Mouse (Mus musculus) hindbrain, embryonic 15.5 days (tissue): ENCODE results near the gene Maml3. TPM values are rescaled to one million over a fixed set of nuclear protein-coding genes. Genes with fewer than 3 reads are reported as not detected.
A peak's percentile ranks its signal among the peaks of the same experiment; 100 is the strongest.

ENCODE experiments used
- ATAC-seq: fragments of 200-750 bp; cut with Nextera tagmentation; 2 replicates; pipeline ENCODE4 v1.8.0; 2017; ENCODE audit warnings: low read depth, moderate number of reproducible peaks, moderate TSS enrichment; ENCODE audit not compliant: low FRiP score
- H3K27ac ChIP-seq: fragments of 300-500 bp; sonication (generic); replicated peaks from 2 replicates; pipeline ENCODE4 v1.5.1; 2015; ENCODE audit warnings: mild to moderate bottlenecking, inconsistent platforms
- H3K27me3 ChIP-seq: fragments of 300-500 bp; sonication (generic); 2 replicates; pipeline ENCODE4 v1.6.1; 2015; ENCODE audit warnings: control low read depth, inconsistent platforms
- H3K36me3 ChIP-seq: fragments of 300-500 bp; sonication (generic); 2 replicates; pipeline ENCODE4 v1.6.1; 2015; ENCODE audit warnings: control low read depth, inconsistent platforms
- H3K4me1 ChIP-seq: fragments of 300-500 bp; sonication (generic); replicated peaks from 2 replicates; pipeline ENCODE4 v1.6.1; 2015; ENCODE audit warnings: control low read depth, inconsistent platforms
- H3K4me2 ChIP-seq: fragments of 300-500 bp; sonication (generic); 2 replicates; pipeline ENCODE4 v1.6.1; 2015; ENCODE audit warnings: moderate library complexity, mild to moderate bottlenecking, inconsistent platforms
- H3K4me3 ChIP-seq: fragments of 300-500 bp; sonication (generic); 2 replicates; pipeline ENCODE4 v1.5.1; 2015; ENCODE audit warnings: mild to moderate bottlenecking, inconsistent platforms
- H3K9ac ChIP-seq: fragments of 300-500 bp; sonication (generic); 2 replicates; pipeline ENCODE4 v1.6.1; 2015; ENCODE audit warnings: inconsistent platforms
- H3K9me3 ChIP-seq: fragments of 300-500 bp; sonication (generic); 2 replicates; pipeline ENCODE4 v1.6.1; 2016; ENCODE audit warnings: control low read depth, inconsistent platforms
- WGBS: fragments of 180-500 bp; shearing (Covaris S2); methylation state at CpG from one replicate; pipeline ENCODE4 v1.1.7; 2015; 5-methylcytosine and 5-hydroxymethylcytosine counted together
- polyA plus RNA-seq: library from polyadenylated mRNA; unstranded; fragments of >200 nt; fragmentation: Nextera tagmentation; extraction: Ambion mirVana; gene quantifications from 2 replicates; pipeline ENCODE4 v1.2.1, GENCODE M21; 2015

The Maml3 gene
- polyA plus RNA-seq, 1 experiment from 2014 or later: 7.8 TPM

DNA sequence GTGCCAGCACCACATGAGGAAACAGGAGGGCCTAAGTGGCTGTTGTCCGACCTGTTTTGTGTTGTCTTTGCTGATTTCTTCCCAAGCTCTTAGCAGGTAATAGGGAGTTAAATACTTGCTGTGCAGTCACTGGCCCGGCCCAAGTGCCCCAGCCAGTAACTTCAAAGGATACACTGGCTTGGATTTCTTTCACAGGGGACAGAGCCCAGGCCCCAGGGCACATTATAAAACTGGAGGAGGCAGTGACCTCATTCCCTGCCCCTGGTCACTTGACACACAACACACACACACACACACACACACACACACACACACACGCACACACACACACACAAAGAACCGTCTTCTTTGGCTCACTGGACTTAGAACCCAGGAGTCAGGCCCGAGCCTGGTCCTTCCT is 67.6 kb downstream of the Maml3 start:
- Histone ChIP-seq H3K36me3 (no peaks in the 10 kb centered on the region), H3K9ac (no peak overlapping the region), H3K4me3 (no peak overlapping the region), H3K27ac (no peak overlapping the region), H3K9me3 (no peaks in the 10 kb centered on the region), H3K4me1 (peaks cover 8% of the 10 kb centered on the region), H3K4me2 (no peak overlapping the region), H3K27me3 (no peaks in the 10 kb centered on the region)
- ATAC-seq: no peak
- WGBS: 59% methylated on average over 5 of the region's 5 CpGs

DNA sequence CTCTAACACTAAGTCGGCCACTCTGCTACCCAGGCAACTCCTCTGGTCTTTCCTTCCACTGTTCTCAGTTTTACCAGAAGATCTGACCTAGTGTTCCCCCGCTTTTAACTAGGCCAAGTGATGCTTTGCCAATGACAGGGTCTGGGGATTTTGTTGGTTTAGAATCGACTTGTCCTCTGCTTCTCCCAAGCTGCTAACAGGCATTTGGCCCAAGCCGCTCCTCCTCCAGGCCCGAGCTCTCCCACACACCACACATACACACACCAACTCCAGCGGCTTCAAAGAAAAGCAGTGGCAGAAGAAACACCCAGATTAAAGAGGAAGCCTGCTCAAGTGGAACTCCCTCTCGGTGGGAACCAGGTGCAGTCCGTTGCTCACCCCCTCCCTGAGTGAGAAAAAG is 69.5 kb downstream of the Maml3 start:
- Histone ChIP-seq H3K27ac (no peak overlapping the region), H3K9me3 (no peaks in the 10 kb centered on the region), H3K36me3 (no peaks in the 10 kb centered on the region), H3K9ac (no peak overlapping the region), H3K27me3 (no peaks in the 10 kb centered on the region), H3K4me3 (no peak overlapping the region), H3K4me2 (no peak overlapping the region), H3K4me1 (peaks cover 12% of the 10 kb centered on the region)
- WGBS: 44% methylated on average over 8 of the region's 8 CpGs
- ATAC-seq: no peak

DNA sequence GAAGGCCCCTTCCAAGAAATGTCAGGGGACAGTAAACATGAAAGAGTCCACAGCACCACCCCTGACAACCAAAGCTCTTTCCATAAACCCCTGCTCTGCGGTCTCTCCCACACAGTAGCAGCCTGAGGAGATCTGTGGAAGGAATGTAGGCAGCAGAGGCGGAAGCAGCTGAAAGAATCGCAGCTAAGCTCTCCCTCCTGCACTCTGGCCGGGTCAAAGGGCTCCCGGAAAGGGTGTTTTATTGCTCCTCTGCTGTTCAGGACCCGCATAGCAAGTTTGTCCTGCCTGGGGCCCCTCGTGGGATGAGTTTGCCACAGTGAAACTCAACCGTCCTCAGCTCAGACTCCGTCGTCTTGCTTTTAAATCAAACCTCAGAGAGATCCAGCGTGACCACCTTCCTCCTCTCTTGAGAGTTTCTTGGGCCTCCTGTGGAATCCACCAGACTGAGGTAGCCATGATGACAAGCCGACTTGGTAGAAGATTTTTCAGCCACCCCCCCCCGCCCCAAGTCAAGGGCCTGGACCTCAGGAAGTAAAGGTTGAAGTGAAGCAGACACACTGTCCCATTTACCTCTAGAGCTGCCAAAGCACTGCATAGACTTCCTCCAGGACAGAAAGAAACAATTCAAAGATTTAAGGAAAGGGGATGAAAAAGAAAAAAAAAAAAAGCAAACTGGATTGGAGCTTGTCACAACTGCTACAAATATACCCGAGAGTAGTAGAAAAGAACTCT is 70.9 kb downstream of the Maml3 start:
- H3K27ac ChIP-seq: no peak overlapping the region
- H3K9ac ChIP-seq: no peak overlapping the region
- no peaks in the 10 kb centered on the region for H3K36me3 ChIP-seq
- H3K27me3 ChIP-seq: no peaks in the 10 kb centered on the region
- ATAC-seq: no peak
- H3K4me2 ChIP-seq: no peak overlapping the region
- H3K9me3 ChIP-seq: no peaks in the 10 kb centered on the region
- no peak overlapping the region for H3K4me3 ChIP-seq
- WGBS: 39% methylated on average over 14 of the region's 14 CpGs
- H3K4me1 ChIP-seq: peaks cover 24% of the 10 kb centered on the region

DNA sequence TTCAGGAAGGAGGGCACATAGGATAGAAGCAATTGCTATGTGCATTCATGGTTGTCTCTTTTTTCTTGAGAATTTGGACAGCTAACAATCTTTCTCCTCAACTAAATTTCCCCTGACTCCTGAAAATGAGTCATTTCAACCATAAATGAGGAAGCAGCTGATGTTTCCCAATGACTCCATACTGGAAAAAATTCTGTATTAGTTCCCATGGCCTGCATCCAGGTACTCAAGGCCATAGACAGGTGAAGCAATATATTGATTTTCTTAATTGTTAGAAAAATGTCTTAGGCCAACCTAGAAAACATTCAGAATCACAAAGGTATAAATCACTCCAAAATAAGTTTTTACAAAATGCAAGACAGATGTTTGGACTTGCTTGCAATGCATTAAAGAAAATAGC is 73.5 kb downstream of the Maml3 start:
- Histone ChIP-seq H3K9me3 (no peaks in the 10 kb centered on the region), H3K4me3 (no peak overlapping the region), H3K9ac (no peak overlapping the region), H3K36me3 (no peaks in the 10 kb centered on the region), H3K4me2 (no peak overlapping the region), H3K27me3 (no peaks in the 10 kb centered on the region), H3K4me1 (peaks cover 24% of the 10 kb centered on the region), H3K27ac (no peak overlapping the region)
- no peak for ATAC-seq

DNA sequence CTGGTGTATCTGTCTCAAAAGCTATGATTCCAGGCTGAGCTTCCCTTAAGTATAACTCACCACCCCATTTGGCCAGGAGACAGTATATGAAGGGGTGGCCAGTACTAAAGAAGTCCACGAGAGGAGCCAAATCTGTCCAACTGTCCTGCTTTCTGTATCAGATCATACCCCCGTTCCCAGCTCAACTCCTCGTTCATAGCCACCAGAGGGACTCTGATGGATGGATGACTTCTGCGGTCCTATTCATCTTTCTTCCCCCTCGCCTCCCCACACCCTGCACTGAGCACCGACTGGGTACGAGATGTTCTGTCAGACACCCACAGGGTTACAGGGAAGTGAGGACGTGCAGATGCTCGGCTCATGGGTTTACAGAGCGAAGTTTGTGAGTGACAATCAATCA is 74.8 kb downstream of the Maml3 start:
- Histone ChIP-seq H3K4me3 (no peak overlapping the region), H3K36me3 (no peaks in the 10 kb centered on the region), H3K27ac (no peak overlapping the region; the same call in 1 of the 2 replicates), H3K4me1 (peaks cover 28% of the 10 kb centered on the region), H3K9me3 (no peaks in the 10 kb centered on the region), H3K4me2 (peak overlapping the region; percentile 19), H3K9ac (no peak overlapping the region), H3K27me3 (no peaks in the 10 kb centered on the region)
- peak; percentile 50; the same call in 1 of the 2 replicates for ATAC-seq
- 47% methylated on average over 10 of the region's 10 CpGs for WGBS

DNA sequence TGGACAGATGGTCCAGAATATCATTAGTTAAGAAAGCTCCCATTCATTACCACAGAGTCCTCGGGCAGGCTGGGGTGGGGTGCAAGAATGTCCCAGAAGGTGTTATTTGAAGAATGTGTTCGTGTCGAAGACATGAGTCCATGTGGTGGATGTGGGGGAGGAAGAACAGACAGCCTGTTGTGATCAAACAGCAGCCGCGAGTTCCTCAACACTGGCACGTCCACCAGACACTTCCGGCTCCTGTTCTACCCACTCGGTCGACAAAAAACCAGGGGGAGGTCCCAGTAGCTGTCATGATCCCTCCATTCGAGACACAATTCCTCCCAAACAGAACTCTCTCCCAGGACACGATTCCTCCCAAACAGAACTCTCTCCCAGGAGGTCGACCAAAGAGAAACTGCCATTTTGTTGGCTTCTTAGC is 75.2 kb downstream of the Maml3 start:
- no peaks in the 10 kb centered on the region for H3K27me3 ChIP-seq
- H3K27ac ChIP-seq: no peak overlapping the region; the same call in 1 of the 2 replicates
- no peaks in the 10 kb centered on the region for H3K36me3 ChIP-seq
- peaks cover 32% of the 10 kb centered on the region for H3K4me1 ChIP-seq
- ATAC-seq: no peak
- no peak overlapping the region for H3K9ac ChIP-seq
- peak overlapping the region; percentile 19 for H3K4me2 ChIP-seq
- H3K4me3 ChIP-seq: no peak overlapping the region
- no peaks in the 10 kb centered on the region for H3K9me3 ChIP-seq
- WGBS: 46% methylated on average over 12 of the region's 12 CpGs

DNA sequence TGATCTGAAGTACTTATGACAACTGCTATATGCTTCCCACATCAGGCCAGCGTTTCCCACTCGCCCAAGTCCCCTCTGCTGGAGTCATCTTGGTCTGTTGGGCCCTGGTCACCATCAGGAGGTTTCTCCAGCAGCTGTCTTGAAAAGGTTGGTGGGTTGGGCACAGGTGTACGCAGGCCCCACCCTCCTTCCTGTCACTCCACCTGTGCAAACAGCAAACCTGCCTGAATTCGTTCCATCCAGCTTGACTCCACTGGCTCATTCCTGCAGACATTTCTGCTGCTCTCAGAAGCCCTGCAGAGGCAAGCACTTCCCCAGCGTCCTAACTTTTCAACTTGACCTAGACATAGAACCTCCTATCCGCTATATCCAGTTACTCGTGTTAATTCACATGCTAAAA is 76.9 kb downstream of the Maml3 start:
- H3K36me3 ChIP-seq: no peaks in the 10 kb centered on the region

DNA sequence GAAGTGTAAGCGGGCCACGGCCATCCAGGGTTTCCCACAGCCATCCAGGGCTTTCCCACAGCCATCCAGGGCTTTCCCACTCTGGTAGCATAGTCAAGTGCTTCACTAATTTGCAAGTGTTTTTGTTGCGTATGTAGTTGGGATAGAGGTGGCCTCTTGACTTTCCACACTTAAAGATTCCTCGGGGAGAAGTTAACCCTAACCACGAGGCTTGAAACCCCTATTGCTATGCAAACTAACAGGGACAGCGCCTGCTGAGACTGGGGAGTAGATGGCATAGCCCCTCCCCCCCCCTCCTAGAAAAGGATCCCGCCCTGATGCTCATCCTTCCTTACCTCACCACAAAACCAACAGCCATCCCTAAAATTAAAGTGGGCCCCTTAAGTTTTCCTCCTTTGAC is 82.4 kb downstream of the Maml3 start:
- Histone ChIP-seq H3K4me2 (no peak overlapping the region), H3K27ac (no peak overlapping the region), H3K9ac (no peak overlapping the region), H3K4me3 (no peak overlapping the region), H3K4me1 (peaks cover 8% of the 10 kb centered on the region), H3K9me3 (no peaks in the 10 kb centered on the region), H3K36me3 (no peaks in the 10 kb centered on the region), H3K27me3 (no peaks in the 10 kb centered on the region)
- 31% methylated on average over 7 of the region's 7 CpGs for WGBS
- no peak for ATAC-seq

More for the DNA sequence above, 76.9 kb downstream of the Maml3 start:
- peaks cover 24% of the 10 kb centered on the region for H3K4me1 ChIP-seq
- WGBS: 70% methylated on average over 7 of the region's 7 CpGs
- H3K9ac ChIP-seq: no peak overlapping the region
- ATAC-seq: no peak
- no peak overlapping the region for H3K27ac ChIP-seq
- H3K4me3 ChIP-seq: no peak overlapping the region
- H3K9me3 ChIP-seq: no peaks in the 10 kb centered on the region
- no peak overlapping the region for H3K4me2 ChIP-seq
- no peaks in the 10 kb centered on the region for H3K27me3 ChIP-seq

DNA sequence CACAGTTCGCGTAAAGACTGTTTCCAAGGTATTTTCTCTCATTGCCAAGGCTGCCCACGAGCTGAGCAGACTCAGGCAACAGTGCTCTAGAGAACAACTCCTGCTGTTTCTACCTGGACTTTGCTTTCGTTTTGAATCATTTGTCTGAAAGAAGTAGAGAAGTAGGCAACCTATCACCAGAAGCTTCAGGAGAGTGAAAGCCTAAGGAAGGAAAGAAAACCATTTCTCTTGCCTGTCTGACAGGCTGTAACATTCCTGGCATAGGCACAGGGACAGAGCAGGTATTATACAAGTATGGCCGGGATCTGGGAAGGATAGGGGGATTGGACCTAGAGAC is 86.8 kb downstream of the Maml3 start:
- no peaks in the 10 kb centered on the region for H3K36me3 ChIP-seq

DNA sequence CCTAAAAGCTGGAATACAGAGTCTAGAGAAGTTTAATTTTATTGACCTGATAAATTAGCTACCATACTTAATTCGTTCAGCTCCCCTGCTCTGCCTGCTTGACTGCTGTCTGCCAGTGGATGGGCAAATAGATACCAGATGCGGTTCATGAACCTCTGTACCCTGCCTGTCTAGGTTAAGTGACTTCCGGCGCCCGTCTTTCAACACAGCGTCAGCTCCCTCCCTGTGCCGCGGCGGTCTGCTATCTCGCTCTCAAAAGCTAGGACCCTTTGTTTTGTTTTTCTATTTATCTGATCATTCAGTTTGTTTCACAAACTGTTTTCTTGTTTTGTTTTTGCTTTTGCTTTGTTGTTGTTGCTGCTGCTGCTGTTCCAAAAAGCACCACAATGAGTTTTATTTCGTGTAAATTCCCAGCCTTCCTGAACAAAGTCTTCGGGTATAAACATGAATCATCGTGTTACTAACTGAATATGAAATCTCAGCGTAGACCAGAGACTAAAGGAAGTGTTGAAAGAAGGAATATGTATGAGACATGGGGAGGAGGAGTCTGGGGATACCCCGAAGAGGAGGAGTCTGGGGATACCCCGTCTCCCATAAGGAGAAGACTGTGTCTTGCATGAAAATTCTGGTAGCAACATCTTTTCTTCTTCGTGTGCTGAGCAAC is 87.3 kb downstream of the Maml3 start:
- Histone ChIP-seq H3K27me3 (no peaks in the 10 kb centered on the region), H3K9ac (no peak overlapping the region), H3K4me3 (no peak overlapping the region), H3K4me1 (no peaks in the 10 kb centered on the region), H3K9me3 (no peaks in the 10 kb centered on the region), H3K36me3 (no peaks in the 10 kb centered on the region), H3K4me2 (peak overlapping the region; percentile 19), H3K27ac (no peak overlapping the region)
- WGBS: 60% methylated on average over 17 of the region's 17 CpGs
- no peak for ATAC-seq

More for the DNA sequence above, 86.8 kb downstream of the Maml3 start:
- WGBS: 80% methylated on average over 5 of the region's 5 CpGs
- Histone ChIP-seq H3K9ac (no peak overlapping the region), H3K27me3 (no peaks in the 10 kb centered on the region), H3K4me3 (no peak overlapping the region), H3K4me2 (no peak overlapping the region), H3K9me3 (no peaks in the 10 kb centered on the region), H3K4me1 (no peaks in the 10 kb centered on the region), H3K27ac (no peak overlapping the region)
- no peak for ATAC-seq

DNA sequence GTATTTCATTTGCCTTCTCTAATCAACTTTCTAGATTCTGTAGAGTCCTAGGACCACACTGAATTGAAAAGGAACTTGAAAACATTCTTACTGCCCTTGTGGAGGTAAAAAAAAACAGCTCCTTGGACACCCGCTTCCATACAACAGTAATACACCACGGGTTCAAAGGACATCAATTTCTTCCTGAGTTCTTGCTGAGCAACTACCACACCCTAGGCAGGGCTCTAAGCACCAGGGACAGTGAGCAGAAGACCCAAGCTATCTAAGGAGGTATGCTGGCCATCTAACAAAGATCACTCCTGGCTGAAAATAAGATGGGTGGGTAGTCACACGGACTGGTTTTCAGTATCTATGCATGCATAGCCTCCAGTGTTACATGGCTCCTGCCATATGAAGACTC is 88.7 kb downstream of the Maml3 start:
- Histone ChIP-seq H3K4me1 (no peaks in the 10 kb centered on the region), H3K27me3 (no peaks in the 10 kb centered on the region), H3K4me2 (no peak overlapping the region), H3K4me3 (no peak overlapping the region), H3K9ac (no peak overlapping the region), H3K27ac (no peak overlapping the region), H3K36me3 (no peaks in the 10 kb centered on the region), H3K9me3 (no peaks in the 10 kb centered on the region)
- no peak for ATAC-seq
- 92% methylated on average over 3 of the region's 3 CpGs for WGBS

DNA sequence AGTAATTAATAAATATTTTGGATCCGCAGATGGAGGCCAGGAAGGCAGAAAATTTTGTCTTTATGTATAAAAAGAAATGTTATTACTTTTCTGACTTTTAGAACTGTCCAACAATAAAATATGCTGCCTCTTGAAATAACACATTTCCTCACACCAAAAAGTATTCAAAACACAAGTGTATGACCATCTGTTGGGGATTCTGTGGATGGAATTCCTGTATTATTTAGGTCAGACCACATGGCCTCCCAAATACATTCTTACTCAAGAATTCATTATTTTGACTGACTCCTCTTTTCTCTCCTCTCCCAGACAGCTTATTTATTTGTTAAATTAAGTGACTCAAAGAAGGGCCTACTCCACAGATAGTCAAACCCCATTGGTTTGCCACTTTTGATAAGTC is 89.3 kb downstream of the Maml3 start:
- no peaks in the 10 kb centered on the region for H3K27me3 ChIP-seq
- H3K36me3 ChIP-seq: no peaks in the 10 kb centered on the region
- H3K4me3 ChIP-seq: no peak overlapping the region
- ATAC-seq: no peak
- no peak overlapping the region for H3K4me2 ChIP-seq
- 94% methylated on average over 1 of the region's 1 CpGs for WGBS
- H3K9ac ChIP-seq: no peak overlapping the region
- H3K27ac ChIP-seq: no peak overlapping the region
- H3K4me1 ChIP-seq: peaks cover 2% of the 10 kb centered on the region; the same call in 1 of the 2 replicates
- H3K9me3 ChIP-seq: no peaks in the 10 kb centered on the region
